Mouse (Mus musculus) heart, embryonic 14.5 days (tissue): ENCODE data around the gene Golt1b. TPM values are rescaled to one million over a fixed set of nuclear protein-coding genes. Genes with fewer than 3 reads are reported as not detected.

Source experiments
- ATAC-seq: fragments of 200-750 bp; cut with Nextera tagmentation; 2 replicates; pipeline ENCODE4 v1.8.0; 2017; ENCODE audit warnings: low read depth, moderate TSS enrichment; ENCODE audit not compliant: insufficient number of reproducible peaks, insufficient read depth, low FRiP score
- H3K27ac ChIP-seq, 2 experiments: fragments of 200-500 bp in 1 of 2; fragments of 300-500 bp in 1 of 2; sonication (generic) in 1 of 2; replicated peaks in 1 of 2; 2 replicates each; pipeline ENCODE4 v1.5.1; 2012 to 2014; ENCODE audit warnings: low read depth in 2 of 2, low read length in 2 of 2, control low read depth in 1 of 2, mild to moderate bottlenecking in 1 of 2, mixed read lengths in 1 of 2; ENCODE audit not compliant: control insufficient read depth in 1 of 2, insufficient read depth in 1 of 2
- H3K27me3 ChIP-seq: fragments of 300-500 bp; sonication (generic); 2 replicates; pipeline ENCODE4 v1.6.1; 2014; ENCODE audit warnings: mild to moderate bottlenecking, low read length, control low read depth; ENCODE audit not compliant: control insufficient read depth, insufficient read depth
- H3K36me3 ChIP-seq: fragments of 300-500 bp; sonication (generic); 2 replicates; pipeline ENCODE4 v1.6.1; 2014; ENCODE audit warnings: mild to moderate bottlenecking, control low read depth, low read length, mixed read lengths; ENCODE audit not compliant: control insufficient read depth, insufficient read depth
- H3K4me1 ChIP-seq, 2 experiments: fragments of 200-500 bp in 1 of 2; fragments of 300-500 bp in 1 of 2; sonication (generic) in 1 of 2; 2 replicates each; pipeline ENCODE4 v1.6.1; 2012 to 2014; ENCODE audit warnings: low read length in 2 of 2, control low read depth in 1 of 2, mixed read lengths in 1 of 2; ENCODE audit not compliant: control insufficient read depth in 2 of 2, insufficient read depth in 2 of 2
- H3K4me2 ChIP-seq: fragments of 300-500 bp; sonication (generic); 2 replicates; pipeline ENCODE4 v1.6.1; 2014; ENCODE audit warnings: mild to moderate bottlenecking, low read length
- H3K4me3 ChIP-seq, 2 experiments: fragments of 200-500 bp in 1 of 2; fragments of 300-500 bp in 1 of 2; sonication (generic) in 1 of 2; 2 replicates each; pipeline ENCODE4 v1.5.1; 2012 to 2014; ENCODE audit warnings: low read length in 2 of 2, mild to moderate bottlenecking in 2 of 2, control low read depth in 1 of 2, low read depth in 1 of 2, moderate library complexity in 1 of 2; ENCODE audit not compliant: control insufficient read depth in 1 of 2, insufficient read depth in 1 of 2
- H3K9ac ChIP-seq: fragments of 300-500 bp; sonication (generic); 2 replicates; pipeline ENCODE4 v1.6.1; 2014; ENCODE audit warnings: mild to moderate bottlenecking, low read length
- H3K9me3 ChIP-seq: fragments of 300-500 bp; sonication (generic); 2 replicates; pipeline ENCODE4 v1.6.1; 2016; ENCODE audit warnings: low read length, control low read depth; ENCODE audit not compliant: control insufficient read depth
- WGBS: fragments of 180-500 bp; shearing (Covaris S2); extraction: QIAGEN DNeasy Blood & Tissue Kit; methylation state at CpG from one replicate; pipeline ENCODE4 v1.1.7; 2014; 5-methylcytosine and 5-hydroxymethylcytosine counted together
- polyA plus RNA-seq: library from polyadenylated mRNA; unstranded; fragments of >200 nt; fragmentation: Nextera tagmentation; extraction: Ambion mirVana; gene quantifications from 2 replicates; pipeline ENCODE4 v1.2.1, GENCODE M21; 2014

The Golt1b gene
- polyA plus RNA-seq, 1 experiment from 2014 or later, result 73.1 TPM

DNA sequence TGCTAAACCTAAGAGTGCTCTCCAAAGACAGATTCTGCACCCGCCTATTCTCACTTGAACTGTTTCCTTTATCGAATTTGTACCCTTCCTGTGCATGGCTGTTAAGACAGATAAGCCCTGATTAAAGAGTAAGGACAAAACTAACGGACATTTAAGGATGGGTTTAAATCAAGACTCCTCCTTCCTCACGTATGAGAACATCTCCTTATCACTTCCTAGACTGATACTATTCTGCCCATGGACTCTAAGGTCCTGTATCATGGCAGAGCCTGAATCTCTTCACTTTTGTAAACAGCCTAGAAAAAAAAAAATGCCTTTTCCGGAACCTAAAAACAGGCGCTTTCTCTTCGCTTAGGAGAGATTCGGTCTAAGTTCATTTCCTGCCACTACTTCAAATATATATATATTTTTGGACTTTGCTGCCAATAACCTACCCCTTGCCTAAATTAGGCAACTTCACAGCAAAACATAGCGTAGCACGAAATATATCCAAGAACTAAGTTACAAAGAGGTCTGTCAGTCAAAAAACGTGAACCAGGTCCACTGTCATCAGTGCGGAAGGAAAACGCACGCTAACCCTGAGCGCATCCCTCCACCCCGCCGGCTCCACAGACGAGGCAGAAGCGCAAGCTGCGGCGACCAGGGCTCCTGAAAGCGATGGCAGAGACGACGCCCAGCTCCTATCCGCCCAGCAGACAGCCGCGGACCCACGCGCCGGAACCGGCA lies 573 bp upstream of the Golt1b start:
- Histone ChIP-seq H3K9me3 (no peaks in the 10 kb centered on the region), H3K9ac (peak overlapping the region; percentile 84), H3K4me3 (peak overlapping the region; percentile 98 to 99), H3K36me3 (peaks cover 5% of the 10 kb centered on the region; the same call in 1 of the 2 replicates), H3K4me1 (peaks cover 0 to 19% of the 10 kb centered on the region in 2 experiments; a peak in 2 of 4 replicates), H3K27ac (no peak overlapping the region), H3K27me3 (no peaks in the 10 kb centered on the region), H3K4me2 (peak overlapping the region; percentile 78)
- ATAC-seq, result peak; percentile 46
- 4% methylated on average over 31 of the region's 31 CpGs for WGBS

DNA sequence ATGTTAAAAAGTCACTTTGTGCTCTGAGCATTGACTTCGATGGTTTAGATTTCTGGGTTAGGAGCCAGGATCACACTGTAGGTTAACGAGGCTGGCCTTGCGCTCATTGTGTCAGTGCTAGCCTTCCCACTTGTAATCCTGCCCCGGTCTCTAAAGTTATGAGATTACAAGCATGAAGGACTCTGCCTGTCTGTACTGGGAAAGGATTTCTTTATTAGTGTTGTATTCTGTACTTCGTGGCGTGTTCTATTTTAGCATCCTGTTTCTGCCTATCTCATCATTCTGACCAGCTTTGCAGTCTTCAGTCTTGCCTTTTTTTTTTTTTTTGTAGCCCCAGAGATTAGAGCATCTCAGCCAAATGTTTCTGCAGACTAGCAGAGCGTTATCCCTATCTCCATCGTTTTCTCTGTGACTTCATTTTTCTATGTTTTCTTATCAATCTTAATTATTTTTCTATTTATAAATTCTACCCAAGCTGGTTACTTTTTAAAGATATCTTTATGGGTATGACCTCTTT lies 792 bp downstream of the Golt1b start:
- no peaks in the 10 kb centered on the region for H3K27me3 ChIP-seq
- peak overlapping the region; percentile 98 to 99 for H3K4me3 ChIP-seq
- WGBS, result 9% methylated on average over 8 of the region's 8 CpGs
- H3K36me3 ChIP-seq, result 0 out of 2 replicates have a peak, but pooled peaks cover 5% of the 10 kb centered on the region
- H3K4me1 ChIP-seq, result peaks cover 0 to 19% of the 10 kb centered on the region in 2 experiments; a peak in 2 of 4 replicates
- peak overlapping the region in 1 of 2 experiments; percentile 26; a peak in 1 of 4 replicates for H3K27ac ChIP-seq
- peak overlapping the region; percentile 84 for H3K9ac ChIP-seq
- no peak for ATAC-seq
- H3K4me2 ChIP-seq, result peak overlapping the region; percentile 78
- H3K9me3 ChIP-seq, result no peaks in the 10 kb centered on the region

- Histone ChIP-seq H3K9me3 (no peaks in the 10 kb centered on the region), H3K4me3 (no peak overlapping the region), H3K4me1 (peaks cover 0 to 19% of the 10 kb centered on the region in 2 experiments; a peak in 2 of 4 replicates), H3K36me3 (peaks cover 14% of the 10 kb centered on the region), H3K4me2 (no peak overlapping the region), H3K27ac (no peak overlapping the region), H3K27me3 (no peaks in the 10 kb centered on the region), H3K9ac (no peak overlapping the region)
- 74% methylated on average over 2 of the region's 2 CpGs for WGBS
- no peak for ATAC-seq
Measured at GRCm38 (mm10) chr6:142389101-142389500, 2.1 kb downstream of the Golt1b start.

- WGBS, result 49% methylated on average over 5 of the region's 5 CpGs
Measured at GRCm38 (mm10) chr6:142392312-142392711, 5.3 kb downstream of the Golt1b start.

GRCm38 (mm10) chr6:142394669-142395068 lies 7.6 kb downstream of the Golt1b start:
- H3K27ac ChIP-seq, result no peak overlapping the region
- no peaks in the 10 kb centered on the region for H3K27me3 ChIP-seq
- no peak for ATAC-seq
- no peaks in the 10 kb centered on the region; a peak in 1 of 4 replicates for H3K4me1 ChIP-seq
- 74% methylated on average over 5 of the region's 5 CpGs for WGBS
- no peak overlapping the region for H3K9ac ChIP-seq
- peaks cover 39% of the 10 kb centered on the region for H3K36me3 ChIP-seq
- H3K4me2 ChIP-seq, result no peak overlapping the region
- no peak overlapping the region for H3K4me3 ChIP-seq
- no peaks in the 10 kb centered on the region for H3K9me3 ChIP-seq

More at GRCm38 (mm10) chr6:142392312-142392711, 5.3 kb downstream of the Golt1b start:
- H3K4me1 ChIP-seq, result peaks cover 0 to 15% of the 10 kb centered on the region in 2 experiments; a peak in 2 of 4 replicates
- no peak for ATAC-seq
- H3K27ac ChIP-seq, result no peak overlapping the region
- H3K27me3 ChIP-seq, result no peaks in the 10 kb centered on the region
- no peaks in the 10 kb centered on the region for H3K9me3 ChIP-seq
- H3K4me3 ChIP-seq, result no peak overlapping the region
- H3K4me2 ChIP-seq, result no peak overlapping the region
- H3K36me3 ChIP-seq, result peaks cover 39% of the 10 kb centered on the region
- H3K9ac ChIP-seq, result no peak overlapping the region

DNA sequence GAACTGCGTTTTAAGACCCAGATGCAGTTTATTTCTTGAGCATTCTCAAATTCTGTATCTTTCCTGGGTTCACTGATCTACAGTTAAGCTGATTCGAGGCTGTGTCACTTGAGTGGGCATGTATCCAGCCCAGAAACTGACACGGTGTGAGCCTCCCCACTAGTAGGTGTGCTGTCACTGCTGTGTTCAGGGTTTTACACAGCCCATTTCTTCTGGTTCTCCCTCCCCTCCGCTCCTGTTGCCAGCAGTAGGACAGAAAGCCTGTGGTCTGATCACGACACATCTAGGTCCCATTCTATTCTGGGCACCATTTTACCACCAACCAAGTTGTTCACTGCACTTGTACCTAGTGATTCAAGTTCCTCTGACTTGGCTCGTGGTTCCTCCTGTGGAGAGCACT lies 8.7 kb downstream of the Golt1b start:
- Histone ChIP-seq H3K4me1 (no peaks in the 10 kb centered on the region; a peak in 1 of 4 replicates), H3K4me3 (no peak overlapping the region), H3K9me3 (no peaks in the 10 kb centered on the region), H3K9ac (no peak overlapping the region), H3K27ac (no peak overlapping the region), H3K36me3 (peaks cover 48% of the 10 kb centered on the region), H3K4me2 (no peak overlapping the region), H3K27me3 (no peaks in the 10 kb centered on the region)
- 90% methylated on average over 6 of the region's 6 CpGs for WGBS
- no peak for ATAC-seq

GRCm38 (mm10) chr6:142411140-142411539 lies 24.1 kb downstream of the Golt1b start:
- ATAC-seq, result no peak
- 9% methylated on average over 1 of the region's 1 CpGs for WGBS

More at GRCm38 (mm10) chr6:142411140-142411539, 24.1 kb downstream of the Golt1b start:
- H3K9me3 ChIP-seq, result no peaks in the 10 kb centered on the region
- no peak overlapping the region for H3K27ac ChIP-seq
- H3K4me1 ChIP-seq, result peaks cover 0 to 4% of the 10 kb centered on the region in 2 experiments; a peak in 2 of 4 replicates
- H3K36me3 ChIP-seq, result no peaks in the 10 kb centered on the region
- peaks cover 33% of the 10 kb centered on the region for H3K27me3 ChIP-seq
- H3K4me2 ChIP-seq, result no peak overlapping the region
- H3K4me3 ChIP-seq, result no peak overlapping the region
- H3K9ac ChIP-seq, result no peak overlapping the region
